Mouse (Mus musculus): ENCODE data around the gene Ifit3b.
A peak's percentile ranks its signal among the peaks of the same experiment; 100 is the strongest.
"Not testable (repeated sequence)": the region's sequence is repeated elsewhere in the genome, so short reads cannot be mapped to it uniquely, and the experiment has no call there.

Gene Ifit3b

DNA sequence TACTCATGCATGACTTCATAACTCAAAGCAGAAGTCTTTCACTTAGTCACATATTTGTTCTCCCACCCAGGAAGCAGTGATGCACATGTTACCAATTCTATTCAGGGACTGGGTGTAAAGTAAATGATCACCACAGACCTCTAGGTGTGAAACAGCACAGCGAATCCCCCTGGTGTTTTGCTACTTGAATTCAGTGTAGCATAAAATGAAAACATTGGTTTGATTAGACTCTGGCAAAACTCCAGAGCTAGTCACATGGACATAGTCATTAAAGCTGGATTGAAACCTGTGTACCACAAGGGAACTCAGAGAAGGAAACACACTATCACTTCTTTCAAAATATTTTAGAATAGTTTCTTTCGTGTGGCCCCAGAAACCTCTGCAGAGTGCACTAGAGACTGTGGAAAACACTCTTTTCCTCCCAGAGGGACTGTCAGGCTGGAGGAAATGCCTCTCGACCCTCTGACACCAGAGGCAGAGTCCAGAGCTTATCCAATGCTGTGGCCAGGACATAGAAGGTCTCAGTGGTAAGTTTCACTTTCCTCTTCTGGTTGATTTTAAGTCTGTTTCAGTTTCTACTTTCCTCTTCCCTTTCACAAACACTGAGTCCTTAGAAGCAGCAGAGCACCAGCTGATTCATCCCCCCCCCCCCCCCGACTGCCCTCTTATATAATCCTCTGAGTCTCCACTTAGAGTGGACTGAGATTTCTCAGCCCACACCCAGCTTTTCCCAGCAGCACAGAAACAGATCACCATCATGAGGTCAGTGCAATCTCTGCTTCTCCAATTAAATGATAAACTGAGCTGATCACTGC, at the start of gene Ifit3b:
Gene Ifit3b, plus strand, starts transcription at position 734 of the 815 bp plus-strand sequence.
- peak; percentile 50 for DNase-seq

DNA sequence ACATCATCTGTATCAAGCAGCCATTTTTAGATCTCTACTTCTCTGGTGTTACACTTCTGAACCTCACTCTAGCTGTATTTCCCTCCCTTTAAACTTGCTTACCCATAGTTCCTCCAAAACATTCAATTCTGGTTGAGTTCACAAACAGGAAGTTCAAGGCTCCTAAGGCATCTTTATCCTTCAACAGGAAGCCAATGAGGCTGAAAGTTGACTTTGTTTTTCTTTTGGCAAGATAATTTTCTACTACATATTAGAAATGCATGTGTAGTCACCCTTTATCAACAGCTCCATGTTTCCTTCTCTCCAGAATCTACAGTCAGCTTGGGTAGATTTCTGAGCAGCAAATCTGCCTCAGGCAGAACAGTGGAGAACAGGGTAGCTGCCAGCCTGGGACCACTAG, 45.2 kb upstream of the Ifit3b start:
- no peak for DNase-seq

DNA sequence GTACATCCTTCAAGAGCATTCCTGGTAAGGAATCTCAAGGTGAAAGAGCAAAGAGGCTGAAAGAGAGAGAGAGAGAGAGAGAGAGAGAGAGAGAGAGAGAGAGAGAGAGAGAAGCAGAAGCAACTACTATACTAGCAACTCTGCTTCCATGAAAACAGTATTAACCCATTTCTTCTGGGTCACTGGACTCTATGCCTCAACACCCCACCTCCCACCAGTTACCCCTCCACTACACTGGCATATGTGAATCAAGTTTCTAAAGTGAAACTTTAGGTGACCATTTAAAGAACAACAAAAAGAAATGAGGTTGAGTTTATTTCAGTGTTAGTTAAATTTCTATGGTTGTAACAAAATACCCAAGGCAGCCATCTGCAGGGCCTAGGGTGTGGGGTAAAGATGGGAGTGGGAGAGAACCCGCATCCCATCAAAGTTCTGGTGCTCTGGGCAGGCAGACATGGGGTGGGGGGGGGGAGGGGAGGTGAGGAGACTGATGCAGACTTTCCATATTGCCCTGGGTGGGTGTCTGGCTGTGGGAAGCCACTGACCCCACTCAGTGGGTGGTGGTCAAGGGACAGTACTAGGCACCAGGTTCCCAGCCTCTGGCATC, 41.5 kb upstream of the Ifit3b start:
- no peak for DNase-seq

DNA sequence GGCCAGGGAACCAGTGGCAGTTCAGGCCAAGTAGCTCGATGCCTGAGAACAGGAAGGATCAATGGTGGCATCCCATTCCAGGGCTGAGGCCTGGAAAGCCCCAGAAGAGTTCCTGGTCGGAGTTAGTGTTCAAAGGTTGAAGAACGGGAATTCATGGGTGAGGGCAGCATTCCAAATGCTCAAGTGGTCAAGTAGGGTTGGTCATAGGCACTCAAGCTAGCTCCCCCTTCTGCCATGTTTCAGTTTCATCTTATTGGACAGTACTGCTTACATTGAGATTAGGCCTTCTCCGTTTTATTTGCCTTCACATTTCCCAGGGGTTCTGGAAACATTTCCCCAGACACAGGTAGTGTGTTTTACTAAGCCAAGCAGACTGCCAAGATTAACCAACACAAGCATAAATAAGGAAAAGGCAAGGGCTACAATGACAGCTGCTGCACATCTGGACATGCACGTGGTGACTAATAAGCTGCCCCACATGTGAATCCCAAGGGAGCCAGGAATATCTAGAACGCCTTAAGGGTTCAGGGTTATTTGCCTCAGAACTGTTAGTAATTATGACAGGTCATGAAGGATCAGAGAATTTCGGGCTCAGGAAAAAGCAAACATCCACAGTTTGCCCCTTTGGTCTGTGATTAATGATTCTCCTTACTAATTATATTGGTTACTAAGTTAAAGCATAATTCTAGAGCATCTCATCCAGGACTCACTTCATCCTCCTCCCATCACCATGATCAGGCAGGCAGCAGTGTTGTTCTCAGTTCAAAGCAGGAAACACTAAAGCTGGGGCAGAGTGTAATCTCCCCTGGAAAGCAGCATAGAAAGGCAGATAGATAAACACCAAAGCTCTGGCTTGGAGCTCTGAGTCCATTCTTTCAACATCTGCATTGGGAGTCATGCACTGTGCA, 38.5 kb upstream of the Ifit3b start:
- DNase-seq, result no peak

DNA sequence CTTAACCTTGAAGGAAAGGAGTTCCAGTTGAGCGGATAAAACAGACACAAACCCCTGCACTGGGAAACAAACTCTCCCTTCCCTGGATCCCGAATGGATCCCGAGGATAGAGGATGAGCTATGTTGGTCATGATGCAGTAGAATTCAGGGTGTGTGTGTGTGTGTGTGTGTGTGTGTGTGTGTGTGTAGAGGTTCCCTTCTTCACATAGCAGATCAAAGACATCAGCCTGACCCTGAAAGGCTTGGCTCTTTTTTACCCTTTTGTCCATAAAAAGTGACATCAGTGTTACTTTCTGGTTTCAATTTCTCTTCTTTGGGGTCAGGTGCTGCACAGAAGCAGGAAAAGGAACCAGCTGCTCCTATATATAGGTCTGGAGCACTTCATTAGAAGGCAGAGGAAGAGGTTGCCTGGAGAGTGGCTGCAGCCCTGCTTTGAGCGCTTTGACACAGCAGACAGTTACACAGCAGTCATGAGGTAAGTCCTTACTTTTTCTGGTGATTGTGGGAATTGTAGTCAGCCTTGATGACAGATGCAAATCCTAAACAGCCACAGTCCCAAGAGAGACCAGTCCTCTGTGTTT, 37.8 kb upstream of the Ifit3b start:
- DNase-seq, result no peak

DNA sequence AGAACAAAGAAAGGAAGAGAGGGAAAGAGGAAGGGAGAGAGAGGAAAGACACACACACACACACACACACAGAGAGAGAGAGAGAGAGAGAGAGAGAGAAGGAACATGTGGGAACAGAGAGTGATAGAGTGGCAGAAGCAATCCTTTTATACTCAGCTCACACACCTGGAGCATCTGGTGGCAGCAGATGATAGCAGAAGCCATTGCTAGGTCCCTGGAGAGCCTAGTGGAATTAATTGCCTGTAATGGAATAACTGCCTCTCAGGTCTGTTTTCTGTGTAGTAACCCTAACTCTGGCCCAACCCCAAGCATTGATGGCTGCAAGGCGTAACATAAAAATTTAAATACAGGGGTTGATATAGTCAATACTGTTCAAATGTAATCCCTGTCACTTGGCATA, 36.7 kb upstream of the Ifit3b start:
- DNase-seq, result no peak

DNA sequence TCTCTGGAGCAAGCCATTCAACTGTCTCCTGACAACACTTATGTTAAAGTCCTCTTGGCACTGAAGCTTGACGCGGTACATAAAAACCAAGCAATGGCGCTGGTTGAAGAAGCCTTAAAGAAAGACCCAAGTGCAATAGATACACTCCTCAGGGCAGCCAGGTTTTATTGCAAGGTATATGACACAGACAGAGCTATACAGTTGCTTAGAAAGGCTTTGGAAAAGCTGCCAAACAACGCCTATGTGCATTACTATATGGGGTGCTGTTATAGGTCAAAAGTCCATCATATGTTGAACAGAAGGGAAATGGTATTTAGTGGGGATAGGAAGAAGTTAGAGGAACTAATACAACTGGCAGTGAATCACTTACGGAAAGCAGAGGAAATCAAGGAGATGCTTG, 34.1 kb upstream of the Ifit3b start:
- DNase-seq, result no peak

DNA sequence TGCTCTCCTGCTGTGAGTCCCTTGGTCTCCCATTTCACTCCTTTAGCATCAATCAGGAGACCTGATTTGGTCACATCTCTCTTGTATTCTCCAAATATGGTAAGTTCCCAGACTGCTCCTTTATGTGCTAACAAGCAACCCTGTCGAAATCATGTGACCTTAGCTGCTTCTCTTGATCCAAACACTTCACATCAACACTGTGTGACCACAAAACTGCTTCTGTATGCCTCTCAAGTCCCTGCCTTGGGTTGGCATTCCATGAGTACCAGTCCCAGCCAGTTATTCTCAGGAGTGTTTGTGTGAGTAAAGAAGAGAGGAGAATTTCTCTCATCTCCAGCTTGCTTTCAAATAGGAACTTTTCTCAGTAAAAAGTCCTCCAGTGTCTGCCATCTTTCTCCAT, 30.6 kb upstream of the Ifit3b start:
- DNase-seq, result no peak

DNA sequence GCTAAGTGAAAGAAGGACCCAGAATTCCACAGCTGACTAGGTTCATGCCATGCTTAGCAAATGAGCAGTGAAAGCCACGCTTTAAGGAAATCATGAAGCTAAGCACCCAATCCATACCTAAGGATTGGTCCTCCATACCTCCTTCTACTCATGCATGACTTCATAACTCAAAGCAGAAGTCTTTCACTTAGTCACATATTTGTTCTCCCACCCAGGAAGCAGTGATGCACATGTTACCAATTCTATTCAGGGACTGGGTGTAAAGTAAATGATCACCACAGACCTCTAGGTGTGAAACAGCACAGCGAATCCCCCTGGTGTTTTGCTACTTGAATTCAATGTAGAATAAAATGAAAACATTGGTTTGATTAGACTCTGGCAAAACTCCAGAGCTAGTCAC, 25.1 kb upstream of the Ifit3b start:
- not testable (repeated sequence) for DNase-seq

DNA sequence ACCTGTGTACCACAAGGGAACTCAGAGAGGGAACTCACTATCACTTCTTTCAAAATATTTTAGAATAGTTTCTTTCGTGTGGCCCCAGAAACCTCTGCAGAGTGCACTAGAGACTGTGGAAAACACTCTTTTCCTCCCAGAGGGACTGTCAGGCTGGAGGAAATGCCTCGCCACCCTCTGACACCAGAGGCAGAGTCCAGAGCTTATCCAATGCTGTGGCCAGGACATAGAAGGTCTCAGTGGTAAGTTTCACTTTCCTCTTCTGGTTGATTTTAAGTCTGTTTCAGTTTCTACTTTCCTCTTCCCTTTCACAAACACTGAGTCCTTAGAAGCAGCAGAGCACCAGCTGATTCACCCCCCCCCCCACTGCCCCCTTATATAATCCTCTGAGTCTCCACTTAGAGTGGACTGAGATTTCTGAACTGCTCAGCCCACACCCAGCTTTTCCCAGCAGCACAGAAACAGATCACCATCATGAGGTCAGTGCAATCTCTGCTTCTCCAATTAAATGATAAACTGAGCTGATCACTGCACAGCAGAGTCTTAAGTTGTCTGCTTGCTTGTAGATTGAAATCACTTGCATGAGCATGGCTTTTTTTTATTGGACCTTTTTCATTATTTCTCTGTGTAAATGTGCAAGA, 24.5 kb upstream of the Ifit3b start, which contains the start of gene Ifit3:
Gene Ifit3, plus strand, starts transcription at position 406 of the 641 bp plus-strand sequence.
- DNase-seq, result not testable (repeated sequence)

DNA sequence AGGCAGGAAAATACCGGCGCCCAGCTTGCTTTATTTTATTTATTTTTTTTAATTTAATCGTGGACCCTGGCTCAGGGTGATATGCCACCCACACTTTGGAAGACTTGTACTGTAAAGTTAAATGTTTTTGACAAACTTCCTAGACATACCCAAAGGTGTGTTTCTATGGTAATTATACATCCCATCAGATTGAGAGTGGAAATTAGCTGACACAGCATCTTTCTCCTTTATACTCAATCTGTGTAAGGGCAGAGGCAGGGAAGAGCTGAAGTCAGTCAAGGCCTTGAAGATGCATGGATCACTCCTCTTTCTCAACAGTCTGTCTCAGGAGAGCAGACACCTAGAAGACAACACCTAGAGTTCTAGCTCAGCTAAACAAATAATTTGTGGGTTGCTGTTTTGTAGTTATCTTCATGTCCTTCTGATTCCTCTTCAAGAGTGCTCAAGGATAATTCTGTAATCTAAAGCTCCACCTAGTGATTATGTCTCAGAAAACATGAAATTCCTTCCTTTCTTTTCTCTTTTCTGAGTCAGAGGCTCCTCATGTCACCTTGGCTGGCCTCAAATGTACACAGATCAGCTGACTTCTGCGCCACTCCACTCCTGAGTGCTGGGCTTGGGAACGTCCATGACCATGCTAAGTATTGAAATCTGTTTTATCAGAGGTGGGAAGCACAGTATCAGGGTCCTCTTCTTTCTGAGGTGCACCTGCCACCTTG, 21.9 kb upstream of the Ifit3b start:
- DNase-seq, result not testable (repeated sequence)

DNA sequence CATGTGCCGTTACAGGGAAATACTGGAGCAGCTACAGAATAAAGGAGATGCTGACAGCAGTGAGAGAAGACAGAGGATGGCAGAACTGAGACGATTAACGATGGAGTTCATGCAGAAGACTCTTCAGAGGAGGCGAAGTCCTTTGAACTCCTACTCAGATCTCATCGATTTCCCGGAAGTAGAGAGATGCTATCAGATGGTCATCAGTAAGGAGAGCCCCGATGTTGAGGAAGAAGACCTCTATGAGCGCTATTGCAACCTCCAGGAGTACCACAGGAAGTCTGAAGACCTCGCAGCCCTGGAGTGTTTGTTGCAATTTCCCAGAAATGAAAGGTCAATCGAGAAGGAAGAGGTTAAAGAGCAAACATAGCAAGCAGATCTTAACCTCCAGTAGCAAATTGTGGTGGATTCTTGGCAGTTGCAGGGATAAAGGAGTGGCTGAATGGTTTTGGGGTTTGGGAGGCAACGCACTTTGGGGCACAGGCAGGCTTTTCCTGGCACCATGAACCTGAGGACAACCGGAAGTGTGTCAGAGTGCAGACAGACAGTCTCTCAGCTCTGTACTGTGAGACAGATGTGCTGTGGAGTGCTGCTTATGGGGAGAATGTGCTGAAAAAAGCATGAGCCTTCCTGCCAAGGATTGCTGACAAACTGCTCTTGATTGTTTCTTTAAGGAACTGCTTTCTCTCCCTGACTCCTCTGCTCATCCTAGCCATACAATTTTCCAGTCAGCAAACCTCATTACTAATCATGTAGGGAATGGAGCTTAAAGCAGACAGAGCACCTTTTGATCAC, 19.7 kb upstream of the Ifit3b start:
- not testable (repeated sequence) for DNase-seq

DNA sequence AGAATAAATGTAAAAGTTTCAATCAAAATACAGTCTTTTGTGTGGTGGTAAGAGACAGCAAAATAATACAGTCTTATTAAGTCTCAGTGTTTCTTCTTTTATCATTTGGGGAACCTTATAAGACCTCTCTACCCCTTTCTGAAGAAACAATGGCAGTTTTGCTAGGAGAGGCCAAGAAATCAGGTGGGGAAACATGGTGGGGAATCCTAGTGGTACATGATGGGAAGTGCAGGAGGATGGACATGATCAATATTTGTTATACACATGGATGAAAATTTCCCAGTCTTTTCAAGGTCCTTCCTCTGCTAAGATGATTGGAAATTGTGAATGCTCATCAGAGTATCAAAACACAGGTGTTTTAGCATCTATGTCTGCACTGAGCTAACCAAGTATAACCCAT, 18.8 kb upstream of the Ifit3b start:
- no peak for DNase-seq

DNA sequence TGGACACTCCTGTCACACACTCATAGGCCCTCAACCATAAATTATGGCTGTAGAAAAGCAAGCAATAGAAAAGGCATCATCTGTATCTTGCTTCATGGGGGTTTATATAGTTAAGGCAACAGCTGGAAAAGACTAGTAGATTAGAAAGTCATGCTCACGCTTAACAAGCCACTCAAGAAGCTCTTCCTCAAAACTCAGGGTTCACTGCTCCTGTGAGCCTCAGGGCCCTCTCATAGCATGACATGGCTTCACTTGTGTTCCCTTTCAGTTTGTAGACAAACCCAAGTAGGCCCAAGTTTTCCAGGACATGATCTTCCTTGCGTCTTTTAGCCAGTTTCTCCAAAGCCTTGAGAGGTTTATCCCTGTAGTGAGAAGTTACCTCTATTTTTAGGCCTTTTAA, 14.3 kb upstream of the Ifit3b start:
- no peak for DNase-seq

DNA sequence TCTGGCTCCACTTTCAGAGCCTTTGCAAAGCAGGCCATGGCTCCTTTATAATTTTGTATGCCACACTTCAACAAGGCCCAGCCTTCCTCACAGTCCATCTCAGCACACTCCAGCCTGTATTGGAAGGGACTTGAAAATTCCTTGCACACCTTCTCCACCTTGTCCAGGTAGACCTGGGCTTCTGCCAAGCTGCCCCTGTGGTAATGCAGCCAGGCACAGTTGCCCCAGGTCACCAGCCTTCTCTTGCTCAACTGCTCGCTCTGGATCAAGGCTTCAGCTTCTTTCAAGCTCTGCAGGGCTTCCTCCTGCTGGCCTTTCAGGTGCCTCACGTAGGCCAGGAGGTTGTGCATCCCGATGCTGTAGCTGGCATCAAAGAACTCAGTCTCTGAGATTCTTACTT, 13.2 kb upstream of the Ifit3b start:
- not testable (repeated sequence) for DNase-seq

DNA sequence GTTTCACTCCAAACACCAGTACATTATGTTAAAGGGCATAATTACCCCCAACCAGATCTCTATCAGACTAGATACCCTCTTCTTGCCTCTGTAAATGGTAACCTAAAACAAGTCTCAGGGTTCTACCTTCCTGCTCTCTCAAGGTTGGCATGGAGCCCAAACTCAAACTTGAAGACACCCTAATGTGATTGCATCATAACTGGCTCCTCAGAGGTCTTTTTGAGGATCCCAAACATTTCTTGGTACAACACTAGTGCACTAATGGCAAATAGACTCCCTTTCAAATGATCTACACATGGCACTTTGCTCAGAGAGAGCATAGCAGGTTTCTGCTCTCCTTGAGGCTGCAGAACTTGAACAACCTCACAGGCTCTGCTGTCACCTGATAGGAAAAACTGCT, 11.0 kb upstream of the Ifit3b start:
- no peak for DNase-seq

DNA sequence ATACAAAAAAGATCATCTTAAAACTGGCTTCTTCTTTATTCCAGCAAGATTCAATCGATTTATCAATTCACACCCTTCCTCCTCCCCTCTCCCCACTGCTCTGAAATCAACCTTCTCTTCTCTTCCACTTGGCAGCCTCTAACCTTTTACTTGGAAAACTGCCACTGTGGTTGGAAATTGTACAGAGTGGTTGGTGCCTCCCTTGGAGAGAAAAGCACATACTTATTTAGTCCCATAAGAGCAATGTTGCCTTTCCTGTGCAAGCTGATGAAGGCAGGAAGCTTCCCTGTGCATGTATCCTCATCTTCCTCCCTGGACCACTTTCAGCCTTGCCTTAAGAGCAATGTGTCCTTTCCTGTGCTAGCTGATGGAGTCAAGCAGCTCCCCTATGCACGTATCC, 9.4 kb upstream of the Ifit3b start:
- DNase-seq, result no peak

DNA sequence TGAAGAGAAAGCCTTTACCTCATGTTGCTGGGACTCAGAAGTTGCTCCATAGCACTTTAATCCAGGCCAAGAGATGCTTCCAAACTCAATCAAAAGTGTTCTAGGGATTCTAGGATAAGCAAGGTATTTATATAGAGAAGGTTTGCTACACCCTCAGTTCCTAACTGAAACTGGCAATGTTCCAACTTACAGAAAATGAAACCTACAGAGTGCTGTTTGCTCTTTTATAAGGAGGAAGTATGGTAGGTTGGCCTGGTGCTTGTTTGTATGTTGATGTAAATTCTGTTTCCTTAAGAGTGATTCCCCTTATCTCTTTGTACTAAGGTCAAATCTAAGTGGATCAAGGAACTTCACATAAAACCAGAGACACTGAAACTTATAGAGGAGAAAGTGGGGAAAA, 8.5 kb upstream of the Ifit3b start:
- not testable (repeated sequence) for DNase-seq

DNA sequence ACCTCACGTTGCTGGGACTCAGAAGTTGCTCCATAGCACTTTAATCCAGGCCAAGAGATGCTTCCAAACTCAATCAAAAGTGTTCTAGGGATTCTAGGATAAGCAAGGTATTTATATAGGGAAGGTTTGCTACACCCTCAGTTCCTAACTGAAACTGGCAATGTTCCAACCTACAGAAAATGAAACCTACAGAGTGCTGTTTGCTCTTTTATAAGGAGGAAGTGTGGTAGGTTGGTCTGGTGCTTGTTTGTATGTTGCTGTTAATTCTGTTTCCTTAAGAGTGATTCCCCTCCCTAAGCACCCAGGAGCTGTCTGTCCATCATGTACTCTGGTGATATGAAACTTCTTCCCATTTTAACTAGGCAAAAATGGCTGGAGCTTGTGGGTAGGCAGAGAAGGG, 5.9 kb upstream of the Ifit3b start, which contains the start of gene Ifit1bl1:
Gene Ifit1bl1, minus strand, starts transcription at position 69 of the 400 bp plus-strand sequence.
- DNase-seq, result not testable (repeated sequence)

DNA sequence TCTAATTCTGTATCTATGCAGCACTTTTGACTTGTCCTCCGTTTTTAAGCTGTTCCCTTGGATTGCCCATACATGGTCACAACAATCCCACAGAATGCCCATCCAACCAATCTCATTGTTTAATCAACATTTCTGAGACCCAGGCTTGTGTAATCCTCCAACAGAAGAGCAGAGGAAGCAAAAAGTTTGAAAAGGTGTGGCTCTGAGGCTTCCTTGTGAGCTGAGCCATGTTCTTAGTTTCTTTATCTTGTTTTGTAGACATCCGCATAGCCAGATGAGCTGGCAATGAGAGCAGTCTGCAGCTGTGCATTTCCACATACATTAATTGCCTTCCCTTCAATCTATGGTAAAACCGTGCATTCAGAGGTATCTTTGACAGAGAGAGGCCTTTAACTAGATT, 2.3 kb upstream of the Ifit3b start:
- no peak for DNase-seq

DNA sequence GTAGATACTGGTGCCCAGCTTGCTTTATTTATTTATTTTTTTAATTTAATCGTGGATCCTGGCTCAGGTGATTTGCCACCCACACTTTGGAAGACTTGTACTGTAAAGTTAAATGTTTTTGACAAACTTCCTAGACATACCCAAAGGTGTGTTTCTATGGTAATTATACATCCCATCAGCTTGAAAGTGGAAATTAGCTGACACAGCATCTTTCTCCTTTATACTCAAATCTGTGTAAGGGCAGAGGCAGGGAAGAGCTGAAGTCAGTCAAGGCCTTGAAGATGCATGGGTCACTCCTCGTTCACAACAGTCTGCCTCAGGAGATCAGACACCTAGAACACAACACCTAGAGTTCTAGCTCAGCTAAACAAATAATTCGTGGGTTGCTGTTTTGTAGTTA, 2.3 kb downstream of the Ifit3b start:
- DNase-seq, result not testable (repeated sequence)
